ENCODE assay signal across 8 mouse cellular contexts in genomic region chr12:103325156-103325857, GRCm38 (mm10). TPM values are rescaled to one million over a fixed set of nuclear protein-coding genes. Genes with fewer than 3 reads are reported as not detected.
DNase-seq lines count a peak whose midpoint lies in the region; ATAC-seq and TF ChIP-seq lines count a peak whose summit lies in the region.

No protein-coding gene starts in this region.

- peak; percentile 75 for ATAC-seq in heart, embryonic 15.5 days (replicated peaks; ENCODE audit: insufficient number of reproducible peaks, insufficient read depth, low FRiP score, low read depth)
- ATAC-seq in liver, embryonic 12.5 days, result peak; percentile 73
- peak; percentile 83 for ATAC-seq in stomach, embryonic 15.5 days (ENCODE audit: insufficient read depth, low FRiP score, low read depth)

- DNase-seq in c-Kit-negative CD71-positive TER-119-positive erythroid progenitor cells, embryonic 14.5 days (ENCODE audit: low read depth, low spot score), result peak; percentile 44
- peak; percentile 96 for DNase-seq in forebrain, embryonic 10.5 days (ENCODE audit: extremely low spot score, low spot score)
- DNase-seq in kidney, postnatal 14 days, result peak; percentile 90
- DNase-seq in neural tube, embryonic 10.5 days (ENCODE audit: extremely low spot score, low spot score), result peak; percentile 96

- no peaks in the 10 kb centered on the region for H3K79me3 ChIP-seq in C2C12 (ENCODE audit: low read depth)

- H3K9ac ChIP-seq in heart, embryonic 15.5 days, result peak overlapping the region; percentile 32; the same call in 1 of the 2 replicates
- H3K9ac ChIP-seq in liver, embryonic 12.5 days, result no peak overlapping the region
- no peak overlapping the region for H3K9ac ChIP-seq in stomach, embryonic 15.5 days

- peak overlapping the region; percentile 83 for H3K27ac ChIP-seq in forebrain, embryonic 10.5 days
- H3K27ac ChIP-seq in heart, embryonic 15.5 days, result no peak overlapping the region
- H3K27ac ChIP-seq in liver, embryonic 12.5 days, result no peak overlapping the region
- H3K27ac ChIP-seq in stomach, embryonic 15.5 days, result no peak overlapping the region

- H3K4me2 ChIP-seq in heart, embryonic 15.5 days, result peak overlapping the region; percentile 60
- H3K4me2 ChIP-seq in liver, embryonic 12.5 days, result peak overlapping the region; percentile 59
- peak overlapping the region; percentile 67 for H3K4me2 ChIP-seq in stomach, embryonic 15.5 days

- no peak overlapping the region for H3ac ChIP-seq in C2C12 (ENCODE audit: control insufficient read depth, insufficient read length, low read depth)

- H3K79me2 ChIP-seq in C2C12 (ENCODE audit: control insufficient read depth, insufficient read depth), result no peaks in the 10 kb centered on the region

- TF ChIP-seq CTCF in C2C12 (IDR thresholded peaks at IDR 0.05; ENCODE audit: control insufficient read depth, insufficient read depth, insufficient read length), result peak; percentile 77

- H3K27me3 ChIP-seq in C2C12 (ENCODE audit: control insufficient read depth, insufficient read depth, insufficient read length), result no peaks in the 10 kb centered on the region
- H3K27me3 ChIP-seq in forebrain, embryonic 10.5 days (ENCODE audit: poor library complexity, severe bottlenecking), result peaks cover 45% of the 10 kb centered on the region
- peaks cover 6% of the 10 kb centered on the region for H3K27me3 ChIP-seq in heart, embryonic 15.5 days
- peaks cover 30% of the 10 kb centered on the region for H3K27me3 ChIP-seq in liver, embryonic 12.5 days (replicated peaks)
- H3K27me3 ChIP-seq in stomach, embryonic 15.5 days (replicated peaks), result peaks cover 8% of the 10 kb centered on the region

- 11% methylated on average over 60 of the region's 60 CpGs for WGBS in forebrain, embryonic 10.5 days
- 13% methylated on average over 60 of the region's 60 CpGs for WGBS in heart, embryonic 15.5 days
- WGBS in liver, embryonic 12.5 days (ENCODE audit: insufficient replicate concordance), result 5% methylated on average over 60 of the region's 60 CpGs
- WGBS in stomach, embryonic 15.5 days, result 10% methylated on average over 60 of the region's 60 CpGs

- H3K36me3 ChIP-seq in C2C12 (ENCODE audit: control insufficient read depth, insufficient read depth), result no peaks in the 10 kb centered on the region
- H3K36me3 ChIP-seq in forebrain, embryonic 10.5 days (replicated peaks), result no peaks in the 10 kb centered on the region
- peaks cover 40% of the 10 kb centered on the region for H3K36me3 ChIP-seq in heart, embryonic 15.5 days
- no peaks in the 10 kb centered on the region for H3K36me3 ChIP-seq in liver, embryonic 12.5 days
- no peaks in the 10 kb centered on the region for H3K36me3 ChIP-seq in stomach, embryonic 15.5 days

- peaks cover 37% of the 10 kb centered on the region for H3K4me1 ChIP-seq in forebrain, embryonic 10.5 days
- H3K4me1 ChIP-seq in heart, embryonic 15.5 days (replicated peaks), result peaks cover 56% of the 10 kb centered on the region
- H3K4me1 ChIP-seq in liver, embryonic 12.5 days, result peaks cover 6% of the 10 kb centered on the region; the same call in 1 of the 2 replicates
- peaks cover 6% of the 10 kb centered on the region for H3K4me1 ChIP-seq in stomach, embryonic 15.5 days

- H3K9me3 ChIP-seq in forebrain, embryonic 10.5 days, result no peaks in the 10 kb centered on the region
- H3K9me3 ChIP-seq in heart, embryonic 15.5 days (replicated peaks), result no peaks in the 10 kb centered on the region
- no peaks in the 10 kb centered on the region for H3K9me3 ChIP-seq in liver, embryonic 12.5 days (replicated peaks)
- H3K9me3 ChIP-seq in stomach, embryonic 15.5 days, result no peaks in the 10 kb centered on the region

- no peak overlapping the region for H3K4me3 ChIP-seq in C2C12 (ENCODE audit: insufficient read depth, poor library complexity, severe bottlenecking)
- peak overlapping the region; percentile 50 for H3K4me3 ChIP-seq in forebrain, embryonic 10.5 days
- peak overlapping the region; percentile 33 for H3K4me3 ChIP-seq in heart, embryonic 15.5 days
- peak overlapping the region; percentile 26 for H3K4me3 ChIP-seq in liver, embryonic 12.5 days
- peak overlapping the region; percentile 29 for H3K4me3 ChIP-seq in stomach, embryonic 15.5 days (replicated peaks)

TF ChIP-seq in C2C12, 6 proteins besides CTCF, POLR2A, EP300 and RAD21:
- no peak for TF ChIP-seq USF1 (IDR thresholded peaks at IDR 0.05; ENCODE audit: low read depth)

RNA-seq across cellular contexts. Expression of gene Fam181a, which starts 14.5 kb away (rescaled TPM):
- not detected for polyA plus RNA-seq in C2C12 (2012; fragmentation: generic; extraction: Trizol)
- 24.0 and 27.7 TPM in 2 replicates for polyA plus RNA-seq in forebrain, embryonic 10.5 days (2016; fragmentation: Nextera tagmentation; extraction: Ambion mirVana)
- not detected in 2 replicates for polyA plus RNA-seq in heart, embryonic 15.5 days (2015; fragmentation: Nextera tagmentation; extraction: Ambion mirVana)
- not detected in 2 replicates for polyA plus RNA-seq in liver, embryonic 12.5 days (2016; fragmentation: Nextera tagmentation; extraction: Ambion mirVana)
- polyA plus RNA-seq in stomach, embryonic 15.5 days (2015; fragmentation: Nextera tagmentation; extraction: Ambion mirVana), result not detected in 2 replicates

RNA-seq across cellular contexts. Expression of gene Asb2, which starts 30.5 kb away (rescaled TPM):
- 0.97 TPM for polyA plus RNA-seq in C2C12 (2012; fragmentation: generic; extraction: Trizol)
- polyA plus RNA-seq in forebrain, embryonic 10.5 days (2016; fragmentation: Nextera tagmentation; extraction: Ambion mirVana), result 0.43 and 0.57 TPM in 2 replicates
- 194 and 219 TPM in 2 replicates for polyA plus RNA-seq in heart, embryonic 15.5 days (2015; fragmentation: Nextera tagmentation; extraction: Ambion mirVana)
- polyA plus RNA-seq in liver, embryonic 12.5 days (2016; fragmentation: Nextera tagmentation; extraction: Ambion mirVana), result 1.1 and 1.2 TPM in 2 replicates
- polyA plus RNA-seq in stomach, embryonic 15.5 days (2015; fragmentation: Nextera tagmentation; extraction: Ambion mirVana), result 16.7 and 18.7 TPM in 2 replicates

Comparison
In these comparisons a context has a peak if more than half of its experiments do, and no peak if none do; other contexts are left out.
1. DNase-seq: peak in every context shown above with its lines; median percentile 96 in forebrain, embryonic 10.5 days; 96 in neural tube, embryonic 10.5 days; 90 in kidney, postnatal 14 days; 44 in c-Kit-negative CD71-positive TER-119-positive erythroid progenitor cells, embryonic 14.5 days.
2. RNA of gene Fam181a, which starts 14.5 kb away (polyA plus RNA-seq): 24.0 to 27.7 TPM in forebrain, embryonic 10.5 days; not detected in heart, embryonic 15.5 days, not detected in stomach, embryonic 15.5 days, not detected in C2C12 (single experiment) and not detected in liver, embryonic 12.5 days; every median in the first group is over 10 times any median in the second.
3. Peak in every context shown above with its lines, with median percentiles within 50 percentile points of each other: ATAC-seq and H3K4me2 ChIP-seq.